25 mouse cellular contexts compared by ENCODE assay signal in the genomic region with DNA sequence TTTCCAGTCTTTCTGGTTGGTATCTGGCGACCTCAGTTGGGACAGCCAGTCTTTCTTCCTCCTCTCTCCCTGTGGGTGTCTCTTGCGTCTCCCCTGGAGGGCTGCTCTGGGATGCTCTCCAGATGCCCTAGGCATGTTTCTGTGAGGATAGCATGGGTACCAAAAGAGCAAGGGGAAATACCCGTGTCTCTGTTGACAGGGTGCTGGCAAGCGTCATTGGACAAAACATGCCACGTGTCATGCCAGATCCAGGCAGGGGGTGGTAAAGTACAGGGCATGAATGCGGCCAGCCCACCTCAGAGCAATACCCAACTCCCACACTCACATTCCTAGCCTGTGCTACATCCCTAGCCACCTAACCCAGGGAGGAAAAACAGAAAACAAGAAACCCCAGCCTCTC. TPM values are rescaled to one million over a fixed set of nuclear protein-coding genes. Genes with fewer than 3 reads are reported as not detected.
DNase-seq lines count a peak whose midpoint lies in the region; ATAC-seq and TF ChIP-seq lines count a peak whose summit lies in the region.
"Had no signal": no experiment of that assay in that cellular context is flagged by ENCODE, and none has a peak within 500 bp of the region (broad histone marks: within the 10 kb centered on the region; RNA-seq: fewer than 3 reads in every experiment).

No protein-coding gene starts in this region.

- H3K4me3 ChIP-seq in cerebellum, adult 2 months (replicated peaks; ENCODE audit: insufficient read depth, low read depth, low read length) = peak overlapping the region; percentile 19
- no peak overlapping the region for H3K4me3 ChIP-seq in forebrain, embryonic 15.5 days
- H3K4me3 ChIP-seq: embryonic facial prominence, embryonic 15.5 days; erythroblast, embryonic 14.5 days; forebrain, embryonic 10.5 days; heart, embryonic 10.5 days; hindbrain, embryonic 10.5 days; intestine, embryonic 15.5 days had no signal

- H3K27ac ChIP-seq in cerebellum, adult 2 months (ENCODE audit: insufficient read depth, low read length) = peak overlapping the region; percentile 95
- no peak overlapping the region for H3K27ac ChIP-seq in forebrain, embryonic 15.5 days (replicated peaks)
- H3K27ac ChIP-seq: embryonic facial prominence, embryonic 15.5 days; forebrain, embryonic 10.5 days; heart, embryonic 10.5 days; hindbrain, embryonic 10.5 days; hindbrain, embryonic 14.5 days; intestine, embryonic 15.5 days had no signal

- TF ChIP-seq POLR2A in cerebellum, adult 2 months (IDR thresholded peaks at IDR 0.05; ENCODE audit: borderline replicate concordance, insufficient read depth, low read length) = peak; percentile 38; the same call in 1 of the 2 replicates

- no peaks in the 10 kb centered on the region for H3K27me3 ChIP-seq in cerebellum, adult 2 months (ENCODE audit: control insufficient read depth, insufficient read depth, low read length)
- no peaks in the 10 kb centered on the region for H3K27me3 ChIP-seq in forebrain, embryonic 15.5 days
- H3K27me3 ChIP-seq: embryonic facial prominence, embryonic 15.5 days had no signal

- peaks cover 51% of the 10 kb centered on the region for H3K4me1 ChIP-seq in cerebellum, adult 2 months (ENCODE audit: control insufficient read depth, insufficient read depth, low read length)
- H3K4me1 ChIP-seq in forebrain, embryonic 15.5 days = peaks cover 11% of the 10 kb centered on the region
- H3K4me1 ChIP-seq: embryonic facial prominence, embryonic 15.5 days; intestine, embryonic 15.5 days had no signal

- H3K4me2 ChIP-seq in forebrain, embryonic 15.5 days (replicated peaks) = no peak overlapping the region
- H3K4me2 ChIP-seq: embryonic facial prominence, embryonic 15.5 days; hindbrain, embryonic 14.5 days; intestine, embryonic 15.5 days had no signal

- no peak for ATAC-seq in forebrain, embryonic 15.5 days (replicated peaks)
- ATAC-seq: activated CD4-positive, CD25-positive, alpha-beta regulatory T cell, adult 4 months; CD4-positive, CD25-positive, alpha-beta regulatory T cell, adult 4 months; forebrain, embryonic 14.5 days; intestine, embryonic 15.5 days; Patski had no signal

- no peaks in the 10 kb centered on the region for H3K9me3 ChIP-seq in forebrain, embryonic 15.5 days
- H3K9me3 ChIP-seq: forebrain, embryonic 10.5 days; heart, embryonic 10.5 days; hindbrain, embryonic 10.5 days; intestine, embryonic 15.5 days had no signal

- no peak for TF ChIP-seq CTCF in cerebellum, adult 2 months (IDR thresholded peaks at IDR 0.05; ENCODE audit: borderline replicate concordance, insufficient read depth, low read depth, low read length)

- no peak overlapping the region for H3K9ac ChIP-seq in forebrain, embryonic 15.5 days (replicated peaks)
- H3K9ac ChIP-seq: embryonic facial prominence, embryonic 15.5 days; hindbrain, embryonic 14.5 days; intestine, embryonic 15.5 days had no signal

- no peaks in the 10 kb centered on the region for H3K36me3 ChIP-seq in forebrain, embryonic 15.5 days
- H3K36me3 ChIP-seq: embryonic facial prominence, embryonic 15.5 days; forebrain, embryonic 10.5 days; heart, embryonic 10.5 days; hindbrain, embryonic 10.5 days; intestine, embryonic 15.5 days had no signal

- 20% methylated on average over 6 of the region's 6 CpGs for WGBS in cerebellum, adult 2 months
- 76% methylated on average over 6 of the region's 6 CpGs for WGBS in forebrain, embryonic 15.5 days

- DNase-seq in cerebellum, adult 11 months = peak; percentile 62
- no peak for DNase-seq in cerebellum, postnatal 4 days (ENCODE audit: low spot score in 2 of 2)
- peak; percentile 72 to 80 for DNase-seq in cerebellum, adult 2 months
- peak; percentile 58 to 67 for DNase-seq in cerebellum, postnatal 10 days
- no peak for DNase-seq in kidney, postnatal 14 days
- DNase-seq in embryo, embryonic 9.5 days (ENCODE audit: extremely low spot score) = no peak
- DNase-seq: adrenal gland, postnatal 14 days; B cell, adult 2 months; heart, adult 18-20 months; heart, postnatal 10 days; kidney, adult 2 months had no signal

RNA-seq across cellular contexts. Expression of a gene that starts 2.0 kb away (rescaled TPM):
- polyA plus RNA-seq in cerebellum, adult 2 months (2012; rRNA removed) = 0.29 and 0.39 TPM in 2 replicates
- polyA plus RNA-seq in forebrain, embryonic 15.5 days (2015; fragmentation: Nextera tagmentation; extraction: Ambion mirVana) = not detected in 2 replicates
- polyA plus RNA-seq: activated CD4-positive, CD25-positive, alpha-beta regulatory T cell, adult 4 months; CD4-positive, CD25-positive, alpha-beta regulatory T cell, adult 4 months; embryonic facial prominence, embryonic 11.5 days; embryonic facial prominence, embryonic 15.5 days; erythroblast, embryonic 14.5 days; forebrain, embryonic 10.5 days; forebrain, embryonic 14.5 days; heart, embryonic 10.5 days; heart, embryonic 14.5 days; hindbrain, embryonic 10.5 days; hindbrain, embryonic 14.5 days; intestine, embryonic 15.5 days; kidney, adult 2 months; Patski had no signal

RNA-seq across cellular contexts. Expression of a gene that starts 9.0 kb away (rescaled TPM):
- 15.3 and 16.1 TPM in 2 replicates for polyA plus RNA-seq in cerebellum, adult 2 months (2012; rRNA removed)
- polyA plus RNA-seq in forebrain, embryonic 15.5 days (2015; fragmentation: Nextera tagmentation; extraction: Ambion mirVana) = 7.8 and 9.0 TPM in 2 replicates

RNA-seq across cellular contexts. Expression of a gene that starts 45.7 kb away (rescaled TPM):
- polyA plus RNA-seq in cerebellum, adult 2 months (2012; rRNA removed) = 43.5 and 47.5 TPM in 2 replicates
- polyA plus RNA-seq in forebrain, embryonic 15.5 days (2015; fragmentation: Nextera tagmentation; extraction: Ambion mirVana) = 57.6 and 58.7 TPM in 2 replicates

RNA-seq across cellular contexts. Expression of a gene that starts 45.9 kb away (rescaled TPM):
- polyA plus RNA-seq in cerebellum, adult 2 months (2012; rRNA removed) = 302 and 362 TPM in 2 replicates
- 87.4 and 94.1 TPM in 2 replicates for polyA plus RNA-seq in forebrain, embryonic 15.5 days (2015; fragmentation: Nextera tagmentation; extraction: Ambion mirVana)

Comparison
In these comparisons a context has a peak if more than half of its experiments do, and no peak if none do; other contexts are left out.
1. DNase-seq: peak in cerebellum, adult 11 months (single experiment), cerebellum, adult 2 months (2 of 2) and cerebellum, postnatal 10 days (2 of 2); none in cerebellum, postnatal 4 days (0 of 2), kidney, postnatal 14 days (single experiment) and embryo, embryonic 9.5 days (single experiment).